Mouse (Mus musculus): ENCODE results near the gene Insr. TPM values are rescaled to one million over a fixed set of nuclear protein-coding genes. Genes with fewer than 3 reads are reported as not detected.
A peak's percentile ranks its signal among the peaks of the same experiment; 100 is the strongest.

Gene Insr
- polyA plus RNA-seq, 1 experiment from 2014 or later = 48.6 TPM

GRCm38 (mm10) chr8:3232601-3233000 is 46.8 kb downstream of the Insr start:
- no peak for ATAC-seq
- H3K4me1 ChIP-seq (ENCODE audit: control insufficient read depth, insufficient read depth, low read length) = peaks cover 6% of the 10 kb centered on the region; the same call in 1 of the 2 replicates
- no peak overlapping the region for H3K4me3 ChIP-seq (ENCODE audit: low read depth, low read length)
- no peak overlapping the region for H3K9ac ChIP-seq (ENCODE audit: low read depth, low read length)
- H3K9me3 ChIP-seq (replicated peaks; ENCODE audit: control insufficient read depth, low read length, poor library complexity, severe bottlenecking) = no peaks in the 10 kb centered on the region
- WGBS = 89% methylated on average over 2 of the region's 2 CpGs
- H3K36me3 ChIP-seq (ENCODE audit: control insufficient read depth, insufficient read depth, low read length) = no peaks in the 10 kb centered on the region
- no peak overlapping the region for H3K4me2 ChIP-seq (ENCODE audit: low read length)
- no peak overlapping the region for H3K27ac ChIP-seq (ENCODE audit: low read length)
- H3K27me3 ChIP-seq (ENCODE audit: control insufficient read depth, insufficient read depth, low read depth, low read length) = no peaks in the 10 kb centered on the region

- Histone ChIP-seq H3K36me3 (ENCODE audit: control insufficient read depth, insufficient read depth, low read length) (no peaks in the 10 kb centered on the region), H3K9ac (ENCODE audit: low read depth, low read length) (no peak overlapping the region), H3K27me3 (ENCODE audit: control insufficient read depth, insufficient read depth, low read depth, low read length) (no peaks in the 10 kb centered on the region), H3K27ac (ENCODE audit: low read length) (no peak overlapping the region), H3K4me3 (ENCODE audit: low read depth, low read length) (no peak overlapping the region), H3K4me2 (ENCODE audit: low read length) (no peak overlapping the region), H3K9me3 (replicated peaks; ENCODE audit: control insufficient read depth, low read length, poor library complexity, severe bottlenecking) (no peaks in the 10 kb centered on the region), H3K4me1 (ENCODE audit: control insufficient read depth, insufficient read depth, low read length) (0 out of 2 replicates have a peak, but pooled peaks cover 2% of the 10 kb centered on the region)
- 89% methylated on average over 10 of the region's 10 CpGs for WGBS
- no peak for ATAC-seq
Measured at GRCm38 (mm10) chr8:3230118-3231060, 49.0 kb downstream of the Insr start.

- no peaks in the 10 kb centered on the region for H3K27me3 ChIP-seq (ENCODE audit: control insufficient read depth, insufficient read depth, low read depth, low read length)
- no peak overlapping the region for H3K4me2 ChIP-seq (ENCODE audit: low read length)
- no peak overlapping the region for H3K27ac ChIP-seq (ENCODE audit: low read length)
- ATAC-seq = no peak
- H3K36me3 ChIP-seq (ENCODE audit: control insufficient read depth, insufficient read depth, low read length) = no peaks in the 10 kb centered on the region
- 87% methylated on average over 5 of the region's 5 CpGs for WGBS
- H3K9me3 ChIP-seq (replicated peaks; ENCODE audit: control insufficient read depth, low read length, poor library complexity, severe bottlenecking) = no peaks in the 10 kb centered on the region
- H3K4me3 ChIP-seq (ENCODE audit: low read depth, low read length) = no peak overlapping the region
- H3K4me1 ChIP-seq (ENCODE audit: control insufficient read depth, insufficient read depth, low read length) = peaks cover 9% of the 10 kb centered on the region
- no peak overlapping the region for H3K9ac ChIP-seq (ENCODE audit: low read depth, low read length)
Measured at GRCm38 (mm10) chr8:3227423-3227822, 52.0 kb downstream of the Insr start.

GRCm38 (mm10) chr8:3225731-3226130 is 53.7 kb downstream of the Insr start:
- no peak for ATAC-seq
- Histone ChIP-seq H3K27ac (ENCODE audit: low read length) (no peak overlapping the region), H3K36me3 (ENCODE audit: control insufficient read depth, insufficient read depth, low read length) (no peaks in the 10 kb centered on the region), H3K4me1 (ENCODE audit: control insufficient read depth, insufficient read depth, low read length) (peaks cover 14% of the 10 kb centered on the region), H3K4me2 (ENCODE audit: low read length) (no peak overlapping the region), H3K27me3 (ENCODE audit: control insufficient read depth, insufficient read depth, low read depth, low read length) (no peaks in the 10 kb centered on the region), H3K9me3 (replicated peaks; ENCODE audit: control insufficient read depth, low read length, poor library complexity, severe bottlenecking) (no peaks in the 10 kb centered on the region), H3K4me3 (ENCODE audit: low read depth, low read length) (no peak overlapping the region), H3K9ac (ENCODE audit: low read depth, low read length) (no peak overlapping the region)
- 89% methylated on average over 1 of the region's 1 CpGs for WGBS

GRCm38 (mm10) chr8:3225184-3225583 is 54.2 kb downstream of the Insr start:
- Histone ChIP-seq H3K27ac (ENCODE audit: low read length) (no peak overlapping the region), H3K4me3 (ENCODE audit: low read depth, low read length) (no peak overlapping the region), H3K4me1 (ENCODE audit: control insufficient read depth, insufficient read depth, low read length) (peaks cover 14% of the 10 kb centered on the region), H3K27me3 (ENCODE audit: control insufficient read depth, insufficient read depth, low read depth, low read length) (no peaks in the 10 kb centered on the region), H3K9me3 (replicated peaks; ENCODE audit: control insufficient read depth, low read length, poor library complexity, severe bottlenecking) (no peaks in the 10 kb centered on the region), H3K36me3 (ENCODE audit: control insufficient read depth, insufficient read depth, low read length) (no peaks in the 10 kb centered on the region), H3K4me2 (ENCODE audit: low read length) (no peak overlapping the region), H3K9ac (ENCODE audit: low read depth, low read length) (no peak overlapping the region)
- WGBS = 81% methylated on average over 8 of the region's 8 CpGs
- ATAC-seq = no peak

- Histone ChIP-seq H3K4me1 (ENCODE audit: control insufficient read depth, insufficient read depth, low read length) (peaks cover 18% of the 10 kb centered on the region), H3K4me3 (ENCODE audit: low read depth, low read length) (no peak overlapping the region), H3K27ac (ENCODE audit: low read length) (no peak overlapping the region), H3K9me3 (replicated peaks; ENCODE audit: control insufficient read depth, low read length, poor library complexity, severe bottlenecking) (no peaks in the 10 kb centered on the region), H3K4me2 (ENCODE audit: low read length) (no peak overlapping the region), H3K27me3 (ENCODE audit: control insufficient read depth, insufficient read depth, low read depth, low read length) (no peaks in the 10 kb centered on the region), H3K9ac (ENCODE audit: low read depth, low read length) (no peak overlapping the region), H3K36me3 (ENCODE audit: control insufficient read depth, insufficient read depth, low read length) (no peaks in the 10 kb centered on the region)
- ATAC-seq = no peak
Measured at GRCm38 (mm10) chr8:3222636-3222965, 56.8 kb downstream of the Insr start.

- H3K27me3 ChIP-seq (ENCODE audit: control insufficient read depth, insufficient read depth, low read depth, low read length) = no peaks in the 10 kb centered on the region
- peaks cover 18% of the 10 kb centered on the region for H3K4me1 ChIP-seq (ENCODE audit: control insufficient read depth, insufficient read depth, low read length)
- H3K4me3 ChIP-seq (ENCODE audit: low read depth, low read length) = peak overlapping the region; percentile 56
- no peak for ATAC-seq
- no peak overlapping the region; the same call in 1 of the 2 replicates for H3K9ac ChIP-seq (ENCODE audit: low read depth, low read length)
- H3K9me3 ChIP-seq (replicated peaks; ENCODE audit: control insufficient read depth, low read length, poor library complexity, severe bottlenecking) = no peaks in the 10 kb centered on the region
- no peaks in the 10 kb centered on the region for H3K36me3 ChIP-seq (ENCODE audit: control insufficient read depth, insufficient read depth, low read length)
- H3K4me2 ChIP-seq (ENCODE audit: low read length) = peak overlapping the region; percentile 71
- H3K27ac ChIP-seq (ENCODE audit: low read length) = peak overlapping the region; percentile 92
- 64% methylated on average over 6 of the region's 6 CpGs for WGBS
Measured at GRCm38 (mm10) chr8:3221960-3222635, 57.3 kb downstream of the Insr start.

GRCm38 (mm10) chr8:3221047-3221959 is 58.1 kb downstream of the Insr start:
- H3K9me3 ChIP-seq (replicated peaks; ENCODE audit: control insufficient read depth, low read length, poor library complexity, severe bottlenecking) = no peaks in the 10 kb centered on the region
- peak overlapping the region; percentile 71 for H3K4me2 ChIP-seq (ENCODE audit: low read length)
- H3K27ac ChIP-seq (ENCODE audit: low read length) = peak overlapping the region; percentile 92
- peak; percentile 99 for ATAC-seq
- no peaks in the 10 kb centered on the region for H3K36me3 ChIP-seq (ENCODE audit: control insufficient read depth, insufficient read depth, low read length)
- peak overlapping the region; percentile 80 for H3K9ac ChIP-seq (ENCODE audit: low read depth, low read length)
- H3K27me3 ChIP-seq (ENCODE audit: control insufficient read depth, insufficient read depth, low read depth, low read length) = no peaks in the 10 kb centered on the region
- WGBS = under 1% methylated on average over 42 of the region's 43 CpGs
- H3K4me3 ChIP-seq (ENCODE audit: low read depth, low read length) = peak overlapping the region; percentile 56
- peaks cover 18% of the 10 kb centered on the region for H3K4me1 ChIP-seq (ENCODE audit: control insufficient read depth, insufficient read depth, low read length)
